Mouse (Mus musculus): ENCODE measurements around the gene Gm10134. TPM values are rescaled to one million over a fixed set of nuclear protein-coding genes. Genes with fewer than 3 reads are reported as not detected.
A peak's percentile ranks its signal among the peaks of the same experiment; 100 is the strongest.

Gene Gm10134
- total RNA-seq, 2 experiments from 2014 or later, result 2.6 to 3.2 TPM

DNA sequence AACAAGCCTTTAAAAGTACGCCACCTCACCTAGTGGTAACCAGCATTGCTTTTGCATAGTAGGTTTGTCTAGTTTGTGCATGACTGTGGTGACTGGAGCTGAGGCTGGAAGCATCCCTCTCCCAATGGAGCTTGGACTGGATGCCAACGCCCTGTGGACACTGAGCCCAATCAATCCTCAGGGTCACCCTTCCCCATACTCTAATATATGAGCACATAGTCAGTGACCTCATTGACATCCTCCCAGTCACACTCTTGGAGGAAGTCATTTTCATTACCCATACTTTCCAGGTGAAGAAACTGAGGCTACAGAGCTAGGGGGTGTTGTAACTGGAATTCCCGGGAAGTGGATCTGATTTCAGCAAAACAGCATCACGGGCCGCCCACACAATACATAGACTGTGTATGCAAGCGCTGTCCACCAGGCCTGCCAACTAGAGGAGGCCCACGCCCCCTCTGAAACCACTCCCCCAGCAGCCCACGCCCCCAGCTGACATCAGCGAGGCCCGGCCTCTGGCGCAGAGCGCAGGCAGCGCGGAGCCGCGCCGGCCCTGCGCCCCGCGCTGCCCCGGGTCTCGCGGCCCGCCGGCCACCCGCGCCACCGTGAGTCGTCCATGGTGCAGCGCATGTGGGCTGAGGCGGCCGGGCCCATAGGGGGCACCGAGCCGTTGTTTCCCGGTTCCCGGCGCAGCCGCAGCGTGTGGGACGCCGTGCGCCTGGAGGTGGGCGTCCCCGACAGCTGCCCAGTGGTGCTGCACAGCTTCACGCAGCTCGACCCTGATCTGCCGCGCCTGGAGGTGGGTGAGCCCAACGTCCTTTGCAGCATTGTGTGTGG lies 27.3 kb downstream of the Gm10134 start:
- DNase-seq, result peak; percentile 95

DNA sequence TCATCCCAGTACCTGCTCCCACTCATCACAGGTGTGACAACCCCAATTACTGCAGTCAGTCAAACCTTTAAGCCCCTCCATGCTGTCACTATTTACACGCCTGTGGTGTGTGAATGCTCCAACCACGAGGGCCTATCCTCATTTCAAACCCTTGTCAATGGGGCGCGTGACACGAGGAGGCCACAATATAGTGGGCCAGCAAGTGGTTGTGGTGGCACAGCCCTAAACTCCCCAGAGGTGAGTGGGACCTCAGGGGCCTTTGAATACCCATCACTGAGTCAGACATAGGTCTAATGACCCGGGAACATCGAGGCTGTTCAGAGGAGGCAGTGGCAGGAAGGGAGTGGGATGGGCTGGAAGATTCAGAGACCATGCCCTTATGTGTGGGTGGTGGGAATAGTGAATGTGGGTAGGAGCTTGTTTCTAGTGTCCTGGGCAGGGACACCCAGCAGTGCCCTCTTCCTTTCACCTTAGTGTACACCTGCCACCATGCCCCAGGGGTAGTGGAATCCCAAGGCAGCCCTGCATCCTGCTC lies 28.1 kb downstream of the Gm10134 start:
- DNase-seq, result no peak

DNA sequence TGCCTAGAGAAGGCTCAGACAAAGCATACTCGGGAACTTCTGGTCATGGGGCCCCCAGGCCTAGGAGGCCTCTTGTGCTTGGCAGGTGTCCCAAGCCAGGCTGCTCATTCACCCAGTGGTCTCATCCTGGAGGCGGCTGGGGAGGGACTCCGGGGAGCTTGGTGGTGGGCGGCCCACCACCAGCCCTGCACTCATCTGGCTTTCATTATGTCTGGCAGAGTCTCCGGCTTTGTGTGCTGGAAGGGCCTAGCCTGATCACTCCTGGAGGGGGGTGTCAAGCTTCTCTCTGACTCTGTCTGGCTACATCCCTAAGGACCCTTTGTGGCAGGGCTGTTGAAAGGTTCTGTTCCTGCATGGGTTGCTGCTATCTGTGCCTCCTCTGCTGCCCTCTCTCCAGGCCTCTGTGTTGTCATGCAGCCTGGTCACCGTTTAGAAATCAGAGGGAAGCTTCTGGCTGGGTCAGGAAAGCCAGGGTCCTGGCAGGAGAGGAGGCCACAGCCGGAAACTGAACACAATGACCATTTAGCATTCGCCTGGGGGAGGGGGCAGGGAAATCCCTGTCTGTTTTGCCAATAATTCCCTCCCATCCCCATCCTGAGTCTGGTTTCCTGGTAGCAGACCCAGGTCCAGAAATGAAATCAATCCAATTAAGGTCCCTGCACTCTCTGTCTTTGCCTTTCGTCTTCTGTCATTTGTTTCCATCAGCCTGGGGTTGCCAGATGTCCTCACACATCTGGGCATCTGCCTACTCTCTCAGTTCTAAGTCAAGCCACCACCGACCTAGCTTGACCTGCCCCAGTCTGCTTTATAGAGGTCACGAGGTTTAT lies 28.8 kb downstream of the Gm10134 start:
- DNase-seq, result peak; percentile 59

DNA sequence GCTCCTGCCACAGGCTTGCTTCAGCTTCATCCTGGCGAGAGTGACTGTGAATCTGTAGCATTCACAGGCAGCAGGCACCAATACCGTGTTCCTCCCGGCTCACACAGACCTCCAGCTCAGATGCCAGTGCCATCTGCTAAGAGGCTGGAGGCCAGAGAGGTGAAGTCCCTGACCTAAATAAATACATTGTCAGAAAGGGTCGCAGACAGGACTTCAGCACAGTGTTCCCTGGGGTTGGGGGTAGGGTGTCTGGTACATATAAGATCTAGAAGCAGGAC lies 29.3 kb downstream of the Gm10134 start:
- DNase-seq, result no peak

DNA sequence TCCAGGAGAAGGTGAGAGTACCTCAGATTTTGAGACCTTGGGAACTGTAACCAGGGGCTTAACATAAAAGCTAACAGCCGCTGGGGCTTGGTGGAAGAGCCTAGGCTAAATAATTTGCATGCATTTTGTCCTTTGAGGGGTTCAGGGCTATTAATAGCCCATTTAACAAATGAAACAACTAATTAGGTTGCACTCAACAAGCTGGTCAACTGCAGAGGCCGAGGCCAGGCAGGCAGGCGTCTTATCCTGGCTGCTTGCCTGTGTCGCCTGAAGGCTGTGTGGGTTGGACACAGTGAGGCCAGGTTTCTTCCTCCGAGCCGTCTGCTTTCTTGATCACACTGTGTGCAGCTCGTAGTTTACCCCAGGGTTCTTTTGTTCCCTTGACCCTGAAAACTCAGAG lies 29.8 kb downstream of the Gm10134 start:
- DNase-seq, result peak; percentile 65

DNA sequence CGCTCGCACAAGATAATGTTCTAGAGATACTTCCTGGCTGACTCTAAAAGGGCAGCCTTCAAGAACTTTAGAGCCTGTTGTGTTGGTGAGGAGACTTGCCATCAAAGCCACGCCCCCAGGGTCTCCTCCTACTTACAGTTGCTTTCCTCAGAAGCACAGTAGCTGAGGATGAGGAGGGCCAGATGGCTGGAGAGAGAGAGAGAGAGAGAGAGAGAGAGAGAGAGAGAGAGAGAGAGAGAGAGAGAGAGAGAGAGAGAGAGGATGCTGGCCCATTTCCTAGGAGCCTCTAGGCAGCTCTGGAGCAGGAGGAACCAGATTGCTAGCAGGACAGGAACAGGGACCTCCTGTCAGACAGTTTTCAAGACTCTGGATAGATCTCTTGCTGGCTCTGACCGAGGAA lies 30.3 kb downstream of the Gm10134 start:
- no peak for DNase-seq

DNA sequence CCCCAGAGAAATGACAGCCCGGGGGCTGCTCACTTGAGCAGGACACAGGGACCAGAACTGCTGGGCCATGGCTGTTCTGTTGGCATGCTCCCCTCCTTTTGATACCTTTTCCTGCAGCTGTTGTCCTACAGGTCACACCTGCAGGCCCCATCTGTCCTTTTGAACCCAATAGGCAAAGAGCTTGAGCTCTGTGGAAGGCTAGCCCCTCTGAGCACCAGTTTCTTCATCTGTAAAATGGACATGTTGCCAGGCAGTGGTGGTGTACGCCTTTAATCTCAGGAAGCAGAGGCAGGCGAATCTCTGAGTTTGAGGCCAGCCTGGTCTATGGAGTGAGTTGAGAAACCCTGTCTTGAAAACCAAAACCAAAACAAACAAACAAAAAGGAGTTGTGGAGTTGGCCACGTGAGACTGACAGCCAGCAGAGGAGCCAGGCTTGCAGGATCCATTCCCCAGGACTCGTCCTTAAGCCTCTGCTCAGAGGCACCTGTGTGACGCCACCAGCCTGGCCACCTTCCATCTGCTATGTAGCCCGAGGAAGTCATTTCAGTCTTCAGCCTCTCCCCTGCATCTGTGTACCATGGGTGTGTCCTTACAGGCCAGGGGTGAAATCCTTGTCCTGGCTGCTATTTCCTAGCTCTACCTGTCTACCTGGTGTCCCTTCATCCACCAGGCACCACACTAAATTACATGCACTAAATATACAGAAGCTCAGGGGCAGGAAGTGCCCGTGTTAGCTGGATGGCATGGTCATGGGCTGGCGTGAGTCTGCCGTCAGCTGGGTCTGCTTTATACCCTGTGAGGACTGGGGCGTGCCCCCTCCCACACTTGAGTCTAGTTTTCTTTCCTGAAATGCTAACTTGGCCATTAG lies 31.1 kb downstream of the Gm10134 start:
- no peak for DNase-seq

DNA sequence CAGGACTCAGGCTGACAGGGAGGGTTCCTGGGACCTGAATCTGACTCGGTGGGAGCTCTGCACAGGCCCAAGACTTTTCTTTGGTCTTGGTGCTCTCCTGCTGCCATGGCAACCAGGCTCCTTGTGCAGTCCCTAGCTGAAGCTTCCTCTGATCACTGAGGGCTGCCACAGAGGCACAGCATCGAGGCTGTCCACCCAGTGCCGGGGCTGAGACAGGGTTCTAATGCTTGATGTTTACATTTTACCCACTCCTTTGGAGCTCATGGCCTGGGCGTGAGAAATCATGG lies 31.7 kb downstream of the Gm10134 start:
- DNase-seq, result no peak

DNA sequence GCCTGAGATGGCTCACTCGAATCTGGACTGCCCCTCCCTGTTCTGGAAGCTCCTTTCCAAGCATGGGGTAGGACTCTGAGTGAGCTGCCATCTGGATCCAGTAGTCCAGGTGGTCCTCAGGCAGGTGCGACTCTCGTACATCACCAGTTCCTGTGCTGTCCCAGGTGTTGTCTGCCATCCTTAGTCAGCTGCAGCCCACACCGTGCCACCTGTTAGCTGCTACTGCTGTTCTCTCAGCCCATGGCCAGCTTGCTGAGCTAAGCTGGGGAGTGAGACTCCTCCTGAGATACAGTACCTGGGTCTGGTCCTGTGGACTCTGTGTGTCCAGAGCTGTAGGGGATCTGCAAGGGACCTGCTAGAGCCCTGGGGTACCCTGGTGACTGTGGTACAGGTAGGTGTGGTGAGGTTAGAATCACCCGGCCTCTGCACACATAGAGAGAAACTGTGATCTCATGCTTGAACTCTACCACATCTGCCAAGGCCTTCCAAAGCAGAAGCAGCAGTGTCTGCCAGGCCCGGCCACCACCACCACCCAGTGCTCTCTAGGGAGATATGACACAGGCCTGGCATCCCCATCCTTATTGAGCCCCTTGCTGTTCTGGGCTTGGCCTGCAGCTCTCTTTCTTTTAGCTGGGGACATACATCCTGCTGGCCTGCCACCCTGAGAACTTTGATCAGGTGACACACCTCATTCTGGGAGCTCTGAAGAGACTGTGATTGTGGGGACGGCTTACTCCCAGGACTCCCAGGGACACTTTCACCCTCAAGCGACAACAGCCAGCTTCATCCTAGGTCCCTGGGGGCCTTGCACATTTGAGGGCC lies 32.3 kb downstream of the Gm10134 start:
- DNase-seq, result no peak

DNA sequence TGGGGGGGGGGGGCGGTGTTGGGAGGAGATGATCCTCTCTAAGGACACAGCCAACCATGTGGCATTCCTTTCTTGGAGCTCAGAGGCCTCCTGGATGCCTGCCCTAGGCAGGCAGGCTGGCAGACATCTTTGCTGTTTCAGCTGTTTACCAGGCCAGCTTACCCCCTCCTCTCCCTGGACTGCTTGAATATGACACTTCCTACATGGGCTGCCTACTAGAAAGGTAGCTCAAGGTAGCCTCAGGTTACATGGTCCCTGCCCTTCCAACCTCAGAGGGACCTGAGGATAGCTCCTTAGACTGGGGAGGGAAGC lies 32.9 kb downstream of the Gm10134 start:
- DNase-seq, result no peak

DNA sequence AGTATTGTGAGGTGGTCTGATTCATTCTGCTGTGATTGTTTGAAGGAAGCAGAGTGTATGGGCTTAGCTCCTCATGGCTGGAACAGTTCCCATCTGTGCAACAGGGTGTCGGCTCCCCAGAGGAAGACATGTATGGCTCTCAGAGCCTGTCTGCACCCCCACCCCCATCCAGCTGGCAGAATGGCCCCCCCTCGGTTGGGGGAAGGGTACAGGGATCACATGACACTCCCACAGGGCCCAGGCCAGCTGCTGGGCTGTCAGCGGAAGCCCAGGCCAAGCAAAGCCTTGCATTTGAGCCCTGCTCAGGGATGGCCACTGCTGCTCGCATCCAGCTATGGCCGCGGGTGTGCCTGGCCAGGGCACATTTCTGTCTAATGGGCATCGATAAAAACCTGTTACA lies 33.3 kb downstream of the Gm10134 start:
- peak; percentile 77 for DNase-seq

DNA sequence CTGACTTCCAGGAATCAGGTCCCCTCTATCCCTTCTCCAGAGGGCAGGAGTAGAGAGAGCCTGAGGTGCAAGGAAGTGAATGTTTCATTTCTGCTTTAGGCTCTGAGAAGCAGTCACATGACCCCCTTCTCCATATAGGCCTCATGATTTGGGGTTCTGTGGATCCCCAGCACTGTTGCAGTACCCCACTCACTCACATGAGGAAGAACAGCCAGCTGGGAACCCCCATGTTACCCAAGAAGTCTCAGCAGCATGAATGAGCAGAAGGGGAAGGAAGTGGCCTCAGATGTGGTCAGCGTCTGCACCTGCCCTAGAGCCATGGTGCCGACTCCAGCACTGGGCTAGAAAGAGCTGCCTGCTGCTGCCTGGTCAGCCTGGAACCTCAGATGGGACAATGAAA lies 34.1 kb downstream of the Gm10134 start:
- no peak for DNase-seq

DNA sequence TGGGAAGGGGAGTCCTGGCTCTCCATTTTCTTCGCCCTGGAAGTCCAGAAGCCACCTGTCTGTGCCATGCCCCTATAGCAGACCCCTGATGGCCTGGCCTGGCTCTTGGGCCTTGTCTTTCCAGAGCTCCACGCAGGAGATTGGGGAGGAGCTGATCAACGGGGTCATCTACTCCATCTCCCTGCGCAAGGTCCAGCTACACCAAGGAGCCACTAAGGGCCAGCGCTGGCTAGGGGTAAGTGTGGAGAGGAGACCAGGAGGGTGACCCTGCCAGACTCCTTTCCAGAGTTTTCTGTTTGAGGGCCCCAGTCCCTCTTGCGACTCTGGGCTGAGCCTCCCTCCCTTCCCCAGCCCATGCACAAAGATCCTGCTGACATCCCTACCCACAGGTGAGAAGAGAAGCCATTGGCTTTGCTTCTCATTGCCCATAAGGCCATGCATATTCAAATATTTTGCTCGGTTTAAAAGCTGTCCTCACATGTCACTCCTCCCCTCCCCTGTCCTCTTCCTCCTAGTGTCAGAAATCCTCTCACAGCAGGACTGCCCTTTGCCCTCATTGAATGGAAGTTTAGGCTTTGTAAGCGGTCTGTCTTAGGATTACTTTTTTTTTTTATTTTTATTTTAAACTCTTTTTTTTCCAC lies 34.8 kb downstream of the Gm10134 start:
- no peak for DNase-seq

DNA sequence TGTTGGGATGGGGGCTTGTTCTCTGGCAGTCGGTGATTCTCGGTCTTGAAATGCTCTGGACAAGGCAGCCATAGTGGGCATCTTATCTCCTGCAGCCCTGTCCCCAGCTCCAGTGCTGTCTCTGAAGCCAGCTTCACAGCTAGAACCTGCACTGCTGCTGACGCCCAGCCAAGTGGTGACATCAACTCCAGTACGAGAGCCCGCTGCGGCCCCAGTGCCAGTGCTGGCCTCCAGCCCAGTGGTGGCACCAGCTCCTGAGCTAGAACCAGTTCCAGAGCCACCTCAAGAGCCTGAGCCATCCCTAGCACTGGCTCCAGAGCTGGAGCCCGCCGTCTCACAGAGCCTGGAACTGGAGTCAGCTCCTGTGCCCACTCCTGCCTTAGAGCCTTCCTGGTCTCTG lies 38.0 kb downstream of the Gm10134 start:
- DNase-seq, result no peak

DNA sequence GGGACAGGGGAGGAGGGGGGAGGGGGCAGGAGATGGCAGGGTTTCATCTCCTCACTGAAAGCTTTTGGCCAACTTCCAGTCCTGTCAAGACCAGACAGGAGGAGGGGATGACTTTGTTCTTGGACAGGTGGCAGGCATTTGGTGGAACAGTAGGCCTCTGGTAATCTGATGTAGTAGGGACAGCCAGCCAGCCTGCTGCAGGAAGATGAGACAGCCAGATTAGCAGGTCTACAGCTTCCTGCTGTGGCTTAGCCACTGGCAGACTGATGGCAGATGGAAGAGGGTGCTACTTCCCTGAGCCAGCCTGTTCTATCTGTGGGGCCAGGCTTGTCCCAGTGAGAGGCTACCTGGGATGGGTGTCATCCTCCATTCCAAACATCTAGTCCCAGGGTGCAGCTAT lies 40.1 kb downstream of the Gm10134 start:
- no peak for DNase-seq

DNA sequence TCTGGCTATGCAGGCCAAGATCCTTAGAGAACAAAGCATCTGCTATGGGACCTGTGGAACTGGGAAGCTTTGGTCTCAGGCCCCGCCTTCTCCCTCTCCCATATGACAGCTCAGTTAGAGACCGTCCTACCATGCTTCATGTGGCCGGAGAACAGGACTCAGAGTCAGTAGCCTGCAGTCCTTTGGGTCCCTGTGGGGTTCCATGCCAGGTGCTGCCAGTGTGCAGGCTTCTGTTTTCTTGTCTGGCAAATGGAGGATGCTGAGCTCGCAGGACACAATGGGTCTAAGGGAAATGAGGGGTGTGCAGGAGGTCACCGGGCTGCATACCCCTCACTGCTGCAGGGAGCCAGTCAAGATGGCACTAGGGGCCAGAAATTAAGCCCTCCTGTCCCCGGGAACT lies 40.7 kb downstream of the Gm10134 start:
- DNase-seq, result no peak

DNA sequence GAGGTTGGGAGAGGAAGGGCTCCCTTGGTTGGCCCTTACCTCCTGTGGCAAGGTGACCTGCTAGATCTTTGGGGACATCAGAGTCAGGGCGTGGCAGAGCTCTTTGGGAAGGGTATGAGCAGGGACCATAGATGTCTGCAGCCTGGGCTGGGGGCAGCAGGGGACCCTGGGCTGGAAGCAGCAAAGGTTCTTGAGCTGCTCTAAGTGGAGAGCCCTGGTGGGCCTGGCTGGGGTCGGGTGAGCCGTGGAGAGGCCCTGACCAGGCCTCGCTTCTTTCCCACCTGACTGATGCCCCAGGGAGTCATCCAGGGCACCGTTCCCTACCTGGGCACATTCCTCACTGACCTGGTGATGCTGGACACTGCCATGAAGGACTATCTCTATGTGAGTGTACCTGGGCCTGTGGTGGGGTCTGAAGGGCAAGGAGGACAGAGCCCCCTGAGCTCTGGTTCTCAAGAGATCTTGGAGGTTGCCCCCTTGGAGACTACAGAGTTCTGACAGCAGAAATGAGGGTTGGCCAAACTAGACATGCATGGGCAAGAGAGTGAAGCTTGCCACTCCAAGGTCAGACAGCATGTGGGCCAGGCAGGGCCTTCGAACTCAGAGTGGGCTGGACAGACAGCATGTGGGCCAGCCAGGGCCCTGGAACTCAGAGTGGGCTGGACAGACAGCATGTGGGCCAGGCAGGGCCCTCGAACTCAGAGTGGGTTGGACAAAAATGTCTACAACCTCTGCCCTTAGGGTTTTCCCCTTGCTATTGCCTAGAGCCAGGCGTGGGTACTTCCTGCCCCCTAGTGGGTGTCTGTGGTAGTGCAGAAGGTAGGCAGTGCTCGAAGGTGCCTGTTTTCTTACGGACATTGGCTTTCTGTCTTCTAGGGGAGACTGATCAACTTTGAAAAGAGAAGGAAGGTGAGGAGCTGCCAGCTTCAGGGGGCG lies 41.6 kb downstream of the Gm10134 start:
- DNase-seq, result peak; percentile 94

DNA sequence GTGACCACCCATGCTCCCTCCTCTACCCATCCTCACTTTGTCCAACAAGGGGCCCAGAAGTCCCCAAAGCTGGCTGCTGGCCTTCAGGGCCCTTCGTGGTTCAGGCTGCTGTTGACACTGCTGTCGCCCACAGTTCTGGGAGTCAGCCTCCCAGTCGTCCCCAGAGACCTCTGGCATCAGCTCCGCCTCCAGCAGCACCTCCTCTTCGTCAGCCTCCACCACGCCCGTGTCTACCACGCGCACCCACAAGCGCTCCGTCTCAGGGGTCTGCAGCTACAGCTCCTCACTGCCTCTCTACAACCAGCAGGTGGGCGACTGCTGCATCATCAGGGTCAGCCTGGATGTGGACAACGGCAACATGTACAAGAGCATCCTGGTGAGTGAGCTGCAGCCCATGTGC lies 43.3 kb downstream of the Gm10134 start:
- no peak for DNase-seq

DNA sequence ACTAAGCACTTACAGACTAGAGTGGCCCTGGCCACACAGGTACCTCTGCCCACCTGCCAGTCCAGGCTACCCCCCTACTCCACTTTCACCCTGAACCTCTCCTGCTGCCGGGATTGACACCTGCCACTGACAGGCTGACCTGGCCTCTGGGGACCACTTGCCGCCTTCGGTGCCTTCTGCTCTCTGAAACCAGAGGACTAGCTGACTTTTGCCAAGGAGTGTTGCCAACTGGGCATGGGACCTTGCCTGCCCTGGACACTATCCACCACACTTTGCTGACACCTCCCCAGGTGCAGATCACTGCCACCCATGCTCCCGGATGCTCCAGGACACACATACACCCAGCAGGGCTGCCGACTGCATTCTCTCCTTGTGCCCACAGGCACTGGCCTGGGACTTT lies 46.4 kb downstream of the Gm10134 start:
- DNase-seq, result no peak
